Mouse (Mus musculus) stomach, postnatal 0 days (tissue): Measurements from ENCODE around the gene Sema3a.

Experiments used
- CTCF ChIP-seq: IDR thresholded peaks from 2 replicates; pipeline ENCODE4 v1.5.1; 2016; ENCODE audit warnings: antibody characterized with exemption, low read depth, mild to moderate bottlenecking, moderate library complexity
- EP300 ChIP-seq: optimal IDR thresholded peaks from 2 replicates; pipeline ENCODE3; 2016; ENCODE audit warnings: antibody characterized with exemption

GRCm38 (mm10) chr5:13432574-13432973 lies 307.4 kb downstream of the Sema3a start:
- TF ChIP-seq CTCF (no peak), EP300 (no peak)
